Mouse (Mus musculus) T-helper 2 cell (primary cell): Measurements from ENCODE around the gene Pisd.
"Not testable (repeated sequence)": the region's sequence is repeated elsewhere in the genome, so short reads cannot be mapped to it uniquely, and the experiment has no call there.

Experiments used
- in situ Hi-C: fragments of 300-600 bp; cut with MboI, MseI; formaldehyde crosslinking; loops from one replicate; pipeline ENCODE4 v1.15.1; 2025; ENCODE audit warnings: high pct_unique_total_duplicates

Gene Pisd

DNA sequence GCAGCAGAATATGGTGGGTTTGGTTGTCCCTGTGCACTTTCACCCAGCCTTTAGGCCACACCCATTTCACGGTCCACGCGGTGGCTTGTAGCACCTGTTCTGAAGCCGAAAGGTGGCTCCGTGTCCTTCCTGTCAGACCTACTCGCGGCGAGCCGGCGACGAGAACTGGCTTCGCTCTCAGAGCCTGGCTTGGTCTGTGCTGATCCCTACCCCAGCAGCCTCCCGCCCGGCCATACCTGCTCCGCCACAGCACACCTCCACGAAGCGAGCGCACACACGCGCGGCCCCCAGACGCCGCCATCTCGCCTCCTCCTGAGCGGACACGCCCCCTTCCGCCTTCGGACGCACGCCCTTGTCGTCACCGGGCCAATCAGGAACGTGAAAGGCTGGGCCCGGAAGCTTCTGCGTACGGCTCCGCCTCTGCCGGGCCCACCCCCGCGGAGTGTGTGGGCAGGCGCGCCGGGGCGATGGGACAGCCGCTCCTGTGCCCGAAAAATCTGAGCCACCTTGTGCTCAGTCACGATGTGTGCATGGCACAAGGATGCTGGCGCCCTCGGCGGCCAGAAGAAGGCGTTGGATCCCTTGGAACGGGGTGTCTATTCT, at the start of gene Pisd:
TSS of gene Pisd (minus strand) at position 334 of the 603 bp plus-strand sequence.
- in situ Hi-C loops = no loop called here

DNA sequence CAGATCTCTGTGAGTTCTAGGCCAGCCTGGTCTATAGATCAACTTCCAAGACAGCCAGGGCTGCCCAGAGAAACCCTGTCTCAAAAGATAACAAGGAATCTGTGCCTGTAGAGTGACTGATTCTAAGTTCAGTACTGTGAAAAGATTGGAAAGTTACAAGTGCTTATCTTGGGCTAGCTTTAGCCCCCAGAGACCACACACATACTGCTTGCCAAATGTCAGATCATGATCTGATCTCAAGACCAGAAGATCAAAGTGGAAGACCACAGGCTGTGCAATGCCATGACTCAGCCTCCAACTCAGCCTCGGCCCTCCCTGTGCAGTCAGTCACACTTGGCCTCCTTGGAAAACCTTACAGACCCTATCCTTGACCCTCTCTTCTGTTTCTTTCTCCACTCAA, 49.1 kb upstream of the Pisd start:
- in situ Hi-C loops = no loop called here

DNA sequence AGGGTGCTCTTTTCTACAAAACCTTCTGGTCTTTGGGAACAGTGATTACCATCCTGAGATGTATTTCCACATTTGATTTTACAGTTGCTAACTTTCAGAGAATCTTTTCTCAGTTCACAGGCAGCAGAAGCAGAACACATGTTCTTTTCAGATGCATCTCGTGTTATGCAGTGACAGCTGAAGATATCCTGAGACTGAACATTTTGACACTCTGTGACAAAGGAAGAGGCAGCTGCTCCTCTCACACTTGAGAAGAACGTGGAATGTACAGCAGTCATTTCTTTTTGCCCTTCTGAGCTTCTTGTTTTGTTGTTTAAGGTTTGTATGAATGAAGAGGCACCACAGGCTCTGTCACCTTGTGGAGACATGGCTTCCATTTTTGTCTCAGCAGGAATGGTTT, 44.6 kb upstream of the Pisd start:
- in situ Hi-C loops = no loop called here

DNA sequence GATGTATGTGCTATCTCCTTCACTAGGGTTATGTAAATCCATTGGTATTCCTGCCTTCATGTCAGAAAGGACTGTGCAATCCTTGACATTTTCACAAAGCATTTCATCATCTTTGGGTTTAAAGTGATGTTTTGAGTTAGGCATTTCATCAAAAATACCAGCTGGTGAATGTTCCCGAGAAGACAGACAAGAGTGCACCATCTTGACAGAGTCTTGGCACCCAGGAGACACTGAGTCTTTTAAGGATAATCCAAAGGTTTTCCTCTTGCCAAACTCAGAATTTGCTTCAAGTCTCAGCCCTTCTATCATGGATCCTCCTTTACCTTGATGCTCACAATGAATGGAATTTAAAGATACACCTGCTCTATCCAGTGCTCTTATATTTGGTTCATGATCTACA, 43.3 kb upstream of the Pisd start:
- in situ Hi-C loops = not testable (repeated sequence)

DNA sequence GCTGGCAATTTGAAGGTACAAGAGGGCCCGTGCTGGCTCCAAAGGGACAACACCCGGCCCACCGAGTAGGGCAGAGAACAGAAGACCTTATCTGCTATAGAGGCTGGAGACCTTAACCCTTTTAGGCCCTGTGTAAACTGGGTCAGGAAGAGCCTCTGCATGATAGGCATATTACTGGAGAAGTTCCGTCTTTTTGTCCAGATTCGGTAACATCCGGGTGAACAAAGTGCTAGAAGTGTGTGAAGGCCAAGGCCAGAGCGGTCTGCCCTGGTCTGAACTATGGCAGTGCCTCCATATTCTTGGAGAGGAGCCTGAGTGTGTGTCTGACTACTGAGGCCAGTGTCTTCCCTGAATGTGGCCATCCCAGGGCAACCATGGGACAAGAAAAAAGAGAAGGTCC, 41.6 kb upstream of the Pisd start, which contains the start of gene Gm20671:
TSS of gene Gm20671 (minus strand) at position 101 of the 400 bp plus-strand sequence.
- in situ Hi-C loops = no loop called here

DNA sequence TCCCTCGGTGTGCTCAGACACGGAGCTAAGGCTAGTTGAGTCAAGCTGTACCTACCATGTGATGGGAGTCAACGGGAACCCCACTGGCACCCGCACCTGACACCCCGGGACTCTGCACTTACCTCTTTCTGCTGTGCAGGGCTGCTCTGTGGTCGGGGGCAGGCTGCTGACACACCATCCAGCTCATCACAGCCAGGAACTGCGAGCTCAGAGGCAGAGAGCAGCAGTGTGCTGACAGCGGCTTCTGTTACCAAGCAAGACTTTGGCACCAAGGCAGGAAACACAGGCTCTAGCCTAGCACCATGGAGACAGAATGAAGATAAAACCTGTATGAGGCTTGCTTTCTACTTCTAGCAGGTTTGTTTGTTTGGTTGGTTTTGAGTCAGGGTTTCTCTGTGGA, 35.0 kb upstream of the Pisd start:
- in situ Hi-C loops = no loop called here

DNA sequence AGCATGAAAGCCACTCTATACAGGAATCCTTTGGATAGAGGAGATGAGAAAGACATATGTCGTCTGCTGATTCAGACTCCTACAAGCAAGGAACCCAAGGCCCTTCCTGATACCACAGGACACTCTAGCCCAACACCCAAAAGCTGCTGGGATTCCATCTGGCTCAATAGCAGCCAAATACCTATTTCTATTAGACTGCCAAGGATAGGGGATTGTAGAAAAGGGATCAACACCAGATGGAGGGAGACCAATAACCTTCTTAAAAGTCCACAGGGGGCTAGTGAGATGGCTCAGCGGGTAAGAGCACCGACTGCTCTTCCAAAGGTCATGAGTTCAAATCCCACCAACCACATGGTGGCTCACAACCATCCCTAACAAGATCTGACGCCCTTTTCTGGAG, 29.9 kb upstream of the Pisd start:
- in situ Hi-C loops = no loop called here

DNA sequence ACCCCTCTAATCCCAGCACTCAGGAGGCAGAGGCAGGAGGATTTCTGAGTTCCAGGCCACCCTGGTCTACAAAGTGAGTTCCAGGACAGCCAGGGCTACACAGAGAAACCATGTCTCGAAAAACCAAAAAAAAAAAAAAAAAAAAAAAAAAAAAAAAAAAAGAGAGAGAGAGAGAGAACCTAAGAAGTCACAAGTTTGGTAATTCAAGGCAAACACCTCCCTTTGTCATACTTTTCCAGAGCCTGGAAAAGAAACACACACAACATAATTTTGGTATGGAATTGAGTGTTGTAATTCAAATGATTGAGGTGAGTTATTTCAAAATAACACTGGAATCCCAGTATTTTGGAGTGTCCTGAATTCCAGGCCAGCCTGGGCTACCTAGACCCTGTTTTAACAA, 1.0 kb upstream of the Pisd start:
- in situ Hi-C loops = not testable (repeated sequence)

DNA sequence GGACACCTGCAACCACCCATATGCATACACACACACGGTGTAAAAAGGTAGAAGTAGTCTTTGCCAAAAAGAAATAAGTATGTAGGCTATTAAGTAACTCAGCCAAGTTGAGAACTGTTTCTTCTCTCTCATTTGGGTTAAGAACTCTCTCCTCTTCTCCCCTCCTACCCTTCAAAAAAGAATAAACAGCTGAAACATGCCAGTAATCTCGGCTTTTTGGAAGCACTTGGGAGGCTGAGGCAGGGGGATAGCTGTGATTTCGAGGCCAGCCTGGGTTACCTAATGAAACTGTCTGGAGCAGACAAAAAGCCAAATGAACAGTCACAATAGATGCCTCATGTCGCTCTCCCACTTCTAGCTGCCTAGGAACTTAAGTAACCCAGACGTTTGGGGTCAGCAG, 720 bp downstream of the Pisd start:
- in situ Hi-C loops = no loop called here

DNA sequence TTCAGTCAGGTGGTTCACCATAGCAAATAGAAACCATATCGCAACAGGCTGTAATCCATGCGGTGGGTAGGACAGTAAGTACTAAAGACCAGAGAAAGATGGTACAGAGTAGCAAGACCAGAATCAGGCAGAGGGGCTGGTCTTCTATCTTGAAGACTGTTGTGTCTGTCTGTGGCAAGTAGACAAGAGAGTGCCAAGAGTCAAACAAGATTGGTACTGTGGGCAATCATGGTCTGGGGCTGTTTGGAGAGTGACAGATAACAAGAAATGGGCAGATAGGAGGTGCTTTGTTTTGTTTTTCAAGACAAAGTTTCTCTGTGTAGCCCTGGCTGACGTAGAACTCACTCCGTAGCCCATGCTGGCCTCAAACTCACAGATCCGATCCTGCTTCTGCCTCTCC, 3.9 kb downstream of the Pisd start:
- in situ Hi-C loops = no loop called here

DNA sequence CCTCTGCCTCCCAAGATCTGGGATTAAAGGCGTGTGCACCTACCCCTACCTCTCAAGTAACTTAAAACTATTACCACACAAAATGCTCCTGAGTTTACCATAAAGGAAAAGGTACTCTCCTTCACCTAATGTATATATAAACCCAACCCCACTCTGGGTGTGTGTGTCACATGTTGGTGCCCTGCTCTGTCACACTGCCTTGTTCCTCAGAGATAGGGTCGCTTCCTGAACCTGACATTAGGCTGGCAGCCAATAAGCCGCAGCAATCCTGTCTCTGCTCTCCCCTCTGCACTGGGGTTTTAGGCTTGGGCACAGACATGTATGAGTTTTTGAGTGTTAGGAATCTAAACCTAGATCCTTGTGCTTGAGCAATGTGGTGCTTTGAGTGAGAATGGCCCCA, 7.3 kb downstream of the Pisd start:
- in situ Hi-C loops = no loop called here

DNA sequence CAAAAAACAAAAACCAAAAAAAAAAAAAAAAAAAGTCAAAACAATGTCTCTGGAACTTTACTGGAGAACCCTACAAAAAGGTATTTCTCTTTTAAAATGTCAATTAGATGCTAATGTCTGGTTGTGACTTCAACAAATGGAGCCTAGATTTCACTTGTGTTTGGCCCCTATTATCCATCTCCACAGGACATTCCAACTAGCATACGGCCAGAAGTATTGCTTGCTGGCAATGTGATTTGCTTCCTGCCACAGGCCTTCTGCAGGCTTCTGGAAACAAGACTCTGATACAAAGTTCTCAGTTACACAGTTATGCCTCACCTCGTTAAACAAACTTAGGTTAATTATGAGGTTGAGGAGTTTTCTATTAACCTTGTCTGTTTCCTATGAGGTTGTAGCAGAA, 13.1 kb downstream of the Pisd start:
- in situ Hi-C loops = no loop called here

DNA sequence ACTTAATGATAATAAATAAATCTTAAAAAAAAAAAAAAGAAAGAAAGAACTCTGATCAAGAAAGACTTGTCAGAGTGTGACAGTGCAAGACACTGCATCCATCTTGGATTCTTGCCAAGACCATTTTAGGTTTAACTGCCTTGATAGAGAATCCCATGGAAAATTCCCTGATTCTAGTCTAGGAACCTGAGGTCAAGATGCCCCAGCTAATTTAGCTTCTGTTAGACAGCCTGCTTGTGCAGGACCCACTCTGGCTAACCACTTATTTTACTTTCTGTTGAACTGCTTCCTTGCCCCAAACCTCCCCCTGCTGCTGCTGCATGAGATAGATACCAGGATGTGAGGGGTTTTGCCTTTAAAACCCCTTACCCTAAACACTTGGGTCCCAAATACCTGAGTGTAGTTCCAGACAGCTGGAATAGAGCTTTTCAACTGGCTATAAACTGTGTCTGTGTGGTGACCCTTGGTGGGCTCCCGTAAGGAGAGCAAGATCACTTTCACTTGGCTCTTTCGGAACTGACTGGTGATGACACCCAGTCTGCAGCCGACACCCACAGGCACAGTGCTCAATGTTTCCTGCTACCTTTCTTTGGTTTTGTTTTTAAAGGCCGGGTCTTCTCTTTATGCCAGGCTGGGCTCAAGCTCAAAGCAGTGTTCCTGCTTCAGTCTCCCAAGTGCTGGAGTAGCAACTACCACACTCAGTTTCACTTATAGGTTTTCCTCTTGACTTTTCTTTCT, 17.6 kb downstream of the Pisd start:
- in situ Hi-C loops = no loop called here

DNA sequence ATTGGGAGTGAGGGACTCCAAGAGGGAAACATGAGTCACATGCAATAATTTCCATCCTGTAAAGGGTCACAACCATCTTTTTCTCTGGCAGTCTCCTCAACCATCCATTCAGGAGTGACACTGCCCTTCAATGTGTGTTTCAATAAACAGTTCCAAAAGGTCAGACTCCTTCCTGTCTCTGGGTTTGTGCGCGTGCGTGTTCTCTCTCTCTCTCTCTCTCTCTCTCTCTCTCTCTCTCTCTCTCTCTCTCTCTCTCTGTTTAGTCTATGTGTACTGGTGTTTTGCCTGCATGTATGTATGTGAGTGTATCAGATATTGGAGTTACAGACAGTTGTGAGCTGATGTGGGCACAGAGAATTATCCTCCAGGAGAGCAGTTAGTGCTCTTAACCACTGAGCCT, 18.4 kb downstream of the Pisd start:
- in situ Hi-C loops = no loop called here

DNA sequence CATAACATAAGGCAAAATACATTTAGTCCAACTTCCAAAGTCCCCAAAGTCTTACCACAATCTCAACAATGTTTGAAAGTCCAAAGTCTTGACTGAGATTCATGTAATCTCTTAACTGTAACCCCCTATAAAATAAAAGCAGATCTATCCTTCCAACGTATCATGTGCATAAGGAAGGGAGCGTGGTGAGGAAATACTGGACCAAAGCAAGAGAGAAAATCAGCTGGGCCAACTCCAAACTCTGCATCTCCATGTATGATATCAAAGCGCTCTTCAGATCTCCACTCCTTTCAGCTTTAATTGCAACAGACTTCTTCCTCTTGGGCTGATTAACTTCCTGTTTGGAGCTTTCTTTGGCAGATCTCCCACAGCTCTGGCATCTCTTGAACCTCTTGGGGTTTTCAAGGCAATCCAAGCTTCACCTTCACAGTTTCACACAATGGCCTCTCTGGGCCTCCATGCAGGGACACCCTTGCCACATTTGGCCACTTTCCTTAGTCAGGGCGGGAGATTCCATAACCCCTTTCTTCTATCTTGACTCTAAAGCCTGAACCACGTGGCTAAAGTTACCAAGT, 23.8 kb downstream of the Pisd start:
- in situ Hi-C loops = no loop called here

DNA sequence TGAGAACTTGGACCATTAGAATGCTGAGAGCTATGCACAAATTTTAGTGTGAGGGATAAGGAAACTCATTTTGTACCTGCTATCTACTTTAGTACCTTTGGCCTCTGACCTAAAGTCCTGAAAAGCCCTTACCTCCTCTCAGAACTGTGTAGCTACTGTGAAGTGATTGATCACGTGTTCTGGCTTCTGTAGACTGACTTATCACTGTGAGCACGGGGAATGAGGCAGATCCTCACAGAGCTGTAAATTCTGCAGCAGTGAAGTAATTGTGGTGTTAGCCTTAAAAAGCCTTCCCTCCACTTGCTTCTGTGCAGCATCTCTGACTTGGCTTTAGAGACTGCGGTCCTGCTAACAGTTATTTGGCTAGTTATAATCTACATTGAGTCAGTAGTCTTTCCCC, 24.7 kb downstream of the Pisd start:
- in situ Hi-C loops = no loop called here

DNA sequence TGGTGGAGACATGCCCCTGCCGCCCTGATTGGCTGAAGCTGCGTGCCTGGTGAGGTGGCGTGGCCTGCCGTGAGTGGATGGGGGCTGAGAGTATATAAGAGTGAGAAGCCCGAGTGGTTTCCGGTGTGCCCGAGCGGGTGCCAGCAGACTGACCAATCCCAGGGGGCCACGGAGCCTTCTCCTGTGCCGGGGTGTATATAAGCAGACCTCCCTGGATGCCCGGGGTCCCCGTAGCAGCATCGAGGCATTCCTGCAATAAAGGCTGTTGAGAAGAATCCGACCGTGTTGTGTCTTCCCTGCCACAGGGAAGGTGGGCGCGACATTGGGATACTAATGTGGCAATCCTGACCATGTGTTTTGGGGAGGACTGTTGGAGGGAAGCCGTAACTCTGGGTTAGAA, 25.1 kb downstream of the Pisd start:
- in situ Hi-C loops = not testable (repeated sequence)

DNA sequence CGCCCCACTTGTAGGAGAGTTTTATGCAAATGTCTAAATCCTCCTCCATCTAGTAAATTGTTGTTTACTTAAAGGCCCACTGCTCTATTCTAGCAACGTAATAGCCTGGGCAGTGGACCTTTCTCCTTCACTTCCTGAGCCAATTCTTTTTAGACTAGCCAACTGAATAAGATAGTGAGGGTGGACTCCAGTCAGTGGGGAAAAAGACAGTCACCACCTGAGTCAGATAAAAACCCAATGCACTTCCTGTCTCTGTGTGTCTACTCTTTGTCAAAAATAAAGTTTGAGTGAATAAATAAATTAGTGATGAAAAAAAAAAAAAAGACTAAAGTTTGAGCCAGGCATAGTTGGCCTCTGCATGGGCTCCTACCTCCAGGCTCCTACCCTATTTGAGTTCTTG, 25.8 kb downstream of the Pisd start:
- in situ Hi-C loops = no loop called here

DNA sequence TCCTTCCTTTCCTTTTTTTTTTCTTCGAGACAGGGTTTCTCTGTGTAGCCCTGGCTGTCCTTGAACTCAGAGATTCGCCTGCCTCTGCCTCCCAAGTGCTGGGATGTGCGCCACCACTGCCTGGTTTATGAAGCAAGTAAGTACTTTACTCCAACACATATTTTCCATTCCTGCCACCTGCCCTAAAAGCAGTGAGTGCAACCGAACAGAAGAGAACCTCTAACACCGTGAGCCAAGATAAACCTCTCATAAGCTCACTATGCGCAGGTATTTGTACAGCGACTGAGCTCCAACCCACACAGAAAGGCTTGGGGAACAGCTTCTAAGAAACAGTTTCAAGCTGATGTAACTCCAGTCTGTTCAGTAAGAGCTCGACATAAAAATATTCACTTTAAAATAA, 29.3 kb downstream of the Pisd start:
- in situ Hi-C loops = no loop called here

DNA sequence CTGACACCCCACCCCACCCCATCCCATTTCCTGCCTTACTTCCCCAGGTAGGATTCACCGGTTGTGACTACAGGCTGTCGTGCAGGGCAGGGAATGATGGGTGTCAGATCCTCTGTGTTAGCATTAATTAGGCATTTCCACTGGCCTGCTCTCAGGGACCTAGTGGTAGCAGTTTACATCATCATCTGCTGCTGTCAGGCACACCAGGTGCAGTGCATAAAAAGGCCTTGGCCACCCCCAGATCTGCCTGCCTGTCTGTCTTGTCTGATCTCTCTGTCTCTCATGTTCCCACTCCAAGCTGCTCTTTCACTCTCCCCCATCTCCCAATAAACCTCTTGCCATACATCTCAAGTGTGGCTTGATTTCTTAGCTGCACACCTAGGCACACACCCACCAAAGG, 33.7 kb downstream of the Pisd start:
- in situ Hi-C loops = no loop called here

DNA sequence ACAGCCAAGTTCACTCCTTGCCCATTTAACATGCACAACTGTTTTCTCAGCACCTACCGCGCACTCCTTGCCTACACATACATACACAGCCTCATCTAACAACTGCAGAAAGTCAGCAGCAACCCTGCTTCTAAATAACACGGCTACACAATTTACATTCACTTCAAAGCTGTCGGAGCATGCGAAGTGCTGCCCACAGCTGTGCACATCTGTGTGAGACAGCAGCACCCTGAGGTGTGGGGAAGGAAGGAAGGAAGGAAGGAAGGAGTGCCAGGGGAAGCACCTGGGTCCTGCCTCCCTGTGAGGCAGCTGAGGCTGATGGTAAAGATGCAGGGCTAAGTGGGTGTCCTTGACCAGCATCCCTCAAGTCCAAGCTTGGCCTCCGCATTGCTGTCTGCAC, 36.5 kb downstream of the Pisd start:
- in situ Hi-C loops = no loop called here

DNA sequence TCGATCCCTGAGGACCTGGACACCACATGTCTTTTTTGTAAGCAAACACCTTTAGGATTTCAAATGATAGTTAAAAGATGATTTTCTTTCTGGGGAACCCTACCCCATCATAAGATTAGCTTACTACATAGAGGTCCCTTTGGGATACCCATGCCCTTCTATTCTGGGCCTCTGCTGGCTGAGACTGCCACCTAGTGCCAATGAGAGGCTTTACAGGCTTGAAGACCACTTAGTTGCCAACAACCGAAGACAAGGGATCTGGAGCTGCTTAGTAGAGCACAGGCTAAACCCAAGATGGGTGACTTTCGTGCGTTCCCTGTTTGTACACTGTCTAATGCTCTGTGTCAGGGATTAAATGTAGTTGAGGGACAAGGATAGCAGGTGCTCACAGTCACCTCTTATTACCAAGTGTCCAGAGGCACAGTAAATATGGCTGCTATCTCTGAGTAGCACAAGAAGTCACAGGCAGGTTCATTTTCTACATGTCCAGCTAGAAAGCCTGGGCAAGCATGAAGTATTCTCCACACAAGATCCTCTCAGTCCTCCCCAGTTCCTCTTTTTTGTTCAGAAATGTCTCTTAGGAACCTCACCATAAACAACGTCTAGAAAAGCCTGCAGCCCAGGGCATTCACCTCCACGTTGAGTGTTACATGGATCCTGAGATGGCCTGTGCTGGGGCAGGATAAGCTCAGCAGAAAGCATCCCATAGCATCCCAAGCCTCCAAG, 37.6 kb downstream of the Pisd start:
- in situ Hi-C loops = no loop called here
